ENCODE assay signal across 16 mouse cellular contexts in the genomic region with DNA sequence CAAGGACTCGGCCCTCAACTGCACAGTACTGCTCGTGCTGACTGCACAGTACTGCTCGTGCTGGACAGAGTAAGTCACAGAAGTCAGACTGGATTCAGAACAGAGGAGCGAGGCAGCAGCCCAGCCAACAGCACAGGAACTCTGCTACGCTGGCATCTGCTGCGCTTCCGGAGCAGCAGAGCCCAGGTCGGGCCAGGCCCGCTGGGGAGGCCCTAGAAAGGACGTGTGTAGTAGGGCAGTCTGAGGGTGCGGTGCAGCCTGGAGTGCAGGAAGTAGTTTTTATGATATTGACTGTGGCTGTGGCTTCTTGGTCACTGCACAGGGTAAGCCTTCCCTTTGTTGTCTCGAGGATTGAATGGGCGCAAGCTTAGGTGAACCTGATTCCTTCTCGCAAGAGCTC. TPM values are rescaled to one million over a fixed set of nuclear protein-coding genes. Genes with fewer than 3 reads are reported as not detected.
DNase-seq lines count a peak whose midpoint lies in the region; ATAC-seq and TF ChIP-seq lines count a peak whose summit lies in the region.
"Had no signal": no experiment of that assay in that cellular context is flagged by ENCODE, and none has a peak within 500 bp of the region (broad histone marks: within the 10 kb centered on the region; RNA-seq: fewer than 3 reads in every experiment).

No protein-coding gene starts in this region.

- H3K9ac ChIP-seq in heart, postnatal 0 days (replicated peaks; ENCODE audit: low read depth, low read length), result no peak overlapping the region

- no peaks in the 10 kb centered on the region for H3K27me3 ChIP-seq in heart, postnatal 0 days (ENCODE audit: control insufficient read depth, insufficient read depth, low read length)
- no peaks in the 10 kb centered on the region for H3K27me3 ChIP-seq in thymus, adult 2 months (ENCODE audit: control insufficient read depth, insufficient read depth, low read length)
- H3K27me3 ChIP-seq in midbrain, embryonic 10.5 days (ENCODE audit: low read depth, poor library complexity, severe bottlenecking), result no peaks in the 10 kb centered on the region
- no peaks in the 10 kb centered on the region for H3K27me3 ChIP-seq in hindbrain, embryonic 10.5 days (ENCODE audit: insufficient read depth, poor library complexity, severe bottlenecking)

- no peaks in the 10 kb centered on the region for H3K9me3 ChIP-seq in heart, postnatal 0 days (replicated peaks; ENCODE audit: control insufficient read depth, low read length)
- H3K9me3 ChIP-seq in midbrain, embryonic 10.5 days (replicated peaks), result no peaks in the 10 kb centered on the region
- no peaks in the 10 kb centered on the region for H3K9me3 ChIP-seq in hindbrain, embryonic 10.5 days

- ATAC-seq in heart, postnatal 0 days (ENCODE audit: insufficient read depth, low read depth), result no peak
- peak; percentile 70 to 73 for ATAC-seq in hematopoietic stem cell, adult 5-6 weeks (replicated peaks in 1 of 2; ENCODE audit: insufficient read depth in 1 of 2, low FRiP score in 2 of 2, low TSS enrichment in 1 of 2, low read depth in 1 of 2, poor library complexity in 2 of 2, severe bottlenecking in 2 of 2)
- ATAC-seq in megakaryocyte-erythroid progenitor cell, adult 5-6 weeks (replicated peaks; ENCODE audit: low FRiP score, low TSS enrichment, poor library complexity, severe bottlenecking), result peak; percentile 73

- no peak overlapping the region for H3K4me2 ChIP-seq in heart, postnatal 0 days (ENCODE audit: low read depth, low read length)

- no peak for TF ChIP-seq CTCF in heart, postnatal 0 days (IDR thresholded peaks at IDR 0.05; ENCODE audit: low read depth)
- 0 out of 2 replicates have a peak, but pooled peaks have one; percentile 36 for TF ChIP-seq CTCF in thymus, adult 2 months (IDR thresholded peaks at IDR 0.05; ENCODE audit: borderline replicate concordance, control insufficient read depth, extremely low read depth, insufficient read depth, low read length, poor library complexity)

- TF ChIP-seq POLR2A in thymus, adult 2 months (IDR thresholded peaks at IDR 0.05; ENCODE audit: control insufficient read depth, extremely low read depth, insufficient read depth, low read length, poor library complexity), result 0 out of 2 replicates have a peak, but pooled peaks have one; percentile 46

- DNase-seq in heart, postnatal 0 days (ENCODE audit: low spot score), result no peak
- no peak for DNase-seq in heart, postnatal 36 days
- peak; percentile 72 for DNase-seq in thymus, adult 2 months
- DNase-seq in midbrain, embryonic 10.5 days (ENCODE audit: low spot score), result no peak
- no peak for DNase-seq in hindbrain, embryonic 10.5 days (ENCODE audit: low spot score)
- no peak for DNase-seq in layer of hippocampus, adult 18-20 months (ENCODE audit: low spot score in 2 of 2)
- DNase-seq: cerebellum, postnatal 36 days; gastrocnemius, postnatal 14 days; right cerebral cortex, postnatal 25 days had no signal

- H3K4me1 ChIP-seq in heart, postnatal 0 days (ENCODE audit: control insufficient read depth, insufficient read depth), result no peaks in the 10 kb centered on the region; the same call in 1 of the 2 replicates
- H3K4me1 ChIP-seq in thymus, adult 2 months (replicated peaks; ENCODE audit: control insufficient read depth, insufficient read depth, low read length), result peaks cover 47% of the 10 kb centered on the region
- peaks cover 20% of the 10 kb centered on the region for H3K4me1 ChIP-seq in midbrain, embryonic 10.5 days
- H3K4me1 ChIP-seq in hindbrain, embryonic 10.5 days (replicated peaks), result peaks cover 14% of the 10 kb centered on the region

- 84% methylated on average over 14 of the region's 14 CpGs for WGBS in heart, postnatal 0 days
- WGBS in thymus, adult 2 months, result 14% methylated on average over 14 of the region's 14 CpGs
- WGBS in midbrain, embryonic 10.5 days, result 94% methylated on average over 14 of the region's 14 CpGs
- 92% methylated on average over 14 of the region's 14 CpGs for WGBS in hindbrain, embryonic 10.5 days

- no peak for TF ChIP-seq EP300 in heart, postnatal 0 days (IDR thresholded peaks at IDR 0.05; ENCODE audit: low read depth)

- intact Hi-C loops in heart, postnatal 36 days (cut with DNase I), result no loop called here

- H3K36me3 ChIP-seq in heart, postnatal 0 days (replicated peaks; ENCODE audit: control insufficient read depth, insufficient read depth, low read length), result 0 out of 2 replicates have a peak, but pooled peaks cover 4% of the 10 kb centered on the region
- H3K36me3 ChIP-seq in thymus, adult 2 months (ENCODE audit: control insufficient read depth, insufficient read depth, low read length), result no peaks in the 10 kb centered on the region
- H3K36me3 ChIP-seq in midbrain, embryonic 10.5 days, result peaks cover 53% of the 10 kb centered on the region
- peaks cover 61% of the 10 kb centered on the region for H3K36me3 ChIP-seq in hindbrain, embryonic 10.5 days

- no peak overlapping the region for H3K4me3 ChIP-seq in heart, postnatal 0 days (ENCODE audit: low read depth, low read length)
- no peak overlapping the region for H3K4me3 ChIP-seq in thymus, adult 2 months (ENCODE audit: control insufficient read depth, insufficient read depth, low read length)
- no peak overlapping the region for H3K4me3 ChIP-seq in midbrain, embryonic 10.5 days
- H3K4me3 ChIP-seq in hindbrain, embryonic 10.5 days, result no peak overlapping the region
- H3K4me3 ChIP-seq: erythroblast, embryonic 14.5 days; layer of hippocampus, adult 2 months had no signal

- peak overlapping the region; percentile 35; the same call in 1 of the 2 replicates for H3K27ac ChIP-seq in heart, postnatal 0 days (ENCODE audit: low read depth)
- H3K27ac ChIP-seq in thymus, adult 2 months (ENCODE audit: control insufficient read depth, insufficient read depth, low read length), result peak overlapping the region; percentile 79
- no peak overlapping the region for H3K27ac ChIP-seq in midbrain, embryonic 10.5 days (replicated peaks)
- no peak overlapping the region for H3K27ac ChIP-seq in hindbrain, embryonic 10.5 days
- H3K27ac ChIP-seq: layer of hippocampus, adult 2 months had no signal

RNA-seq across cellular contexts. Expression of a gene that starts 0.8 kb away (rescaled TPM):
- total RNA-seq in heart, postnatal 0 days (2014; rRNA removed; ENCODE audit: low replicate concordance), result not detected in 2 replicates
- polyA plus RNA-seq in heart, postnatal 0 days (2015; fragmentation: Nextera tagmentation; extraction: Ambion mirVana), result not detected in 2 replicates
- not detected for total RNA-seq in heart, postnatal 36 days (2021)
- not detected in 2 replicates for total RNA-seq in hematopoietic stem cell, adult 5-6 weeks (2017)
- 0.28 TPM in 1 of 2 replicates, not detected in the other for total RNA-seq in megakaryocyte-erythroid progenitor cell, adult 5-6 weeks (2014; fragmentation: Nextera tagmentation)
- total RNA-seq in megakaryocyte-erythroid progenitor cell, adult 5-6 weeks (2017), result not detected in 2 replicates
- 0.57 and 0.74 TPM in 2 replicates for polyA plus RNA-seq in thymus, adult 2 months (2012; rRNA removed)
- polyA plus RNA-seq in midbrain, embryonic 10.5 days (2016; fragmentation: Nextera tagmentation; extraction: Ambion mirVana), result 0.11 and 0.23 TPM in 2 replicates
- polyA plus RNA-seq in hindbrain, embryonic 10.5 days (2016; fragmentation: Nextera tagmentation; extraction: Ambion mirVana), result 0.24 TPM in 1 of 2 replicates, not detected in the other
- total RNA-seq in layer of hippocampus, adult 18-20 months (2021), result not detected
- total RNA-seq: gastrocnemius, postnatal 14 days; layer of hippocampus, adult 2 months; liver, adult 2 months had no signal
- polyA plus RNA-seq: erythroblast, embryonic 14.5 days; hindbrain, embryonic 11.5 days; liver, adult 2 months; neural tube, embryonic 11.5 days had no signal

RNA-seq across cellular contexts. Expression of a gene that starts 19.0 kb away (rescaled TPM):
- total RNA-seq in heart, postnatal 0 days (2014; rRNA removed; ENCODE audit: low replicate concordance), result 3.7 and 5.6 TPM in 2 replicates
- polyA plus RNA-seq in heart, postnatal 0 days (2015; fragmentation: Nextera tagmentation; extraction: Ambion mirVana), result 3.2 and 3.4 TPM in 2 replicates
- total RNA-seq in heart, postnatal 36 days (2021), result 1 to 10 TPM; 3.1 to 3.4 TPM
- 11.7 and 15.6 TPM in 2 replicates for total RNA-seq in hematopoietic stem cell, adult 5-6 weeks (2017)
- 4.2 and 5.4 TPM in 2 replicates for total RNA-seq in megakaryocyte-erythroid progenitor cell, adult 5-6 weeks (2014; fragmentation: Nextera tagmentation)
- total RNA-seq in megakaryocyte-erythroid progenitor cell, adult 5-6 weeks (2017), result 4.9 and 7.8 TPM in 2 replicates
- 4.2 and 4.6 TPM in 2 replicates for polyA plus RNA-seq in thymus, adult 2 months (2012; rRNA removed)
- polyA plus RNA-seq in midbrain, embryonic 10.5 days (2016; fragmentation: Nextera tagmentation; extraction: Ambion mirVana), result 3.5 and 3.6 TPM in 2 replicates
- polyA plus RNA-seq in hindbrain, embryonic 10.5 days (2016; fragmentation: Nextera tagmentation; extraction: Ambion mirVana), result 3.5 and 4.4 TPM in 2 replicates
- 1 to 10 TPM; 2.7 to 3.1 TPM for total RNA-seq in layer of hippocampus, adult 18-20 months (2021)

RNA-seq across cellular contexts. Expression of a gene that starts 20.1 kb away (rescaled TPM):
- 5.2 and 7.4 TPM in 2 replicates for total RNA-seq in heart, postnatal 0 days (2014; rRNA removed; ENCODE audit: low replicate concordance)
- polyA plus RNA-seq in heart, postnatal 0 days (2015; fragmentation: Nextera tagmentation; extraction: Ambion mirVana), result 3.2 and 3.6 TPM in 2 replicates
- total RNA-seq in heart, postnatal 36 days (2021), result 1 to 10 TPM; 4.9 to 7.2 TPM
- total RNA-seq in hematopoietic stem cell, adult 5-6 weeks (2017), result 10.9 and 22.7 TPM in 2 replicates
- total RNA-seq in megakaryocyte-erythroid progenitor cell, adult 5-6 weeks (2014; fragmentation: Nextera tagmentation), result 25.5 and 26.6 TPM in 2 replicates
- 5.1 and 7.2 TPM in 2 replicates for total RNA-seq in megakaryocyte-erythroid progenitor cell, adult 5-6 weeks (2017)
- 11.0 and 11.4 TPM in 2 replicates for polyA plus RNA-seq in thymus, adult 2 months (2012; rRNA removed)
- polyA plus RNA-seq in midbrain, embryonic 10.5 days (2016; fragmentation: Nextera tagmentation; extraction: Ambion mirVana), result 28.3 and 32.6 TPM in 2 replicates
- 27.6 and 33.4 TPM in 2 replicates for polyA plus RNA-seq in hindbrain, embryonic 10.5 days (2016; fragmentation: Nextera tagmentation; extraction: Ambion mirVana)
- 1 to 10 TPM; 6.7 to 7.3 TPM for total RNA-seq in layer of hippocampus, adult 18-20 months (2021)

Comparison
In these comparisons a context has a peak if more than half of its experiments do, and no peak if none do; other contexts are left out.
1. H3K27ac ChIP-seq: peak in heart, postnatal 0 days (single experiment) and thymus, adult 2 months (single experiment); none in midbrain, embryonic 10.5 days (single experiment) and hindbrain, embryonic 10.5 days (single experiment).